Mouse (Mus musculus): ENCODE measurements around the gene Ly6g6d. TPM values are rescaled to one million over a fixed set of nuclear protein-coding genes. Genes with fewer than 3 reads are reported as not detected.
"Not testable (repeated sequence)": the region's sequence is repeated elsewhere in the genome, so short reads cannot be mapped to it uniquely, and the experiment has no call there.

The Ly6g6d gene
- total RNA-seq (2021) = 1 to 10 TPM in 1 of 2 experiments, under 1 TPM in 1; 0.87 to 2.0 TPM
- long read RNA-seq = 0 reads

GRCm38 (mm10) chr17:35077786-35078233 is at the start of gene Ly6g6d:
Gene Ly6g6d (minus strand): TSS chr17:35078065.
- no peak for DNase-seq (ENCODE audit: low spot score in 2 of 2)

GRCm38 (mm10) chr17:35127017-35127416 is 49.2 kb upstream of the Ly6g6d start:
- DNase-seq (ENCODE audit: low spot score in 2 of 2) = no peak

GRCm38 (mm10) chr17:35126206-35126611 is 48.3 kb upstream of the Ly6g6d start, which contains the start of gene D17H6S53E:
Gene D17H6S53E (plus strand): TSS chr17:35126373.
- DNase-seq (ENCODE audit: low spot score in 2 of 2) = peak; percentile 58 to 70

- no peak for DNase-seq (ENCODE audit: low spot score in 2 of 2)
These were observed 47.7 kb upstream of the Ly6g6d start for GRCm38 (mm10) chr17:35125578-35125977.

GRCm38 (mm10) chr17:35125081-35125480 is 47.2 kb upstream of the Ly6g6d start:
- DNase-seq (ENCODE audit: low spot score in 2 of 2) = no peak

- not testable (repeated sequence) for DNase-seq (ENCODE audit: low spot score in 2 of 2)
These were observed 46.5 kb upstream of the Ly6g6d start for GRCm38 (mm10) chr17:35124261-35124896.

- DNase-seq (ENCODE audit: low spot score in 2 of 2) = not testable (repeated sequence)
These were observed 45.4 kb upstream of the Ly6g6d start for GRCm38 (mm10) chr17:35123287-35123686.

GRCm38 (mm10) chr17:35121871-35122303 is 44.0 kb upstream of the Ly6g6d start, which contains the start of gene Csnk2b:
Gene Csnk2b (minus strand): TSS chr17:35122053.
- peak; percentile 62 to 85 for DNase-seq (ENCODE audit: low spot score in 2 of 2)

GRCm38 (mm10) chr17:35121143-35121799 is 43.4 kb upstream of the Ly6g6d start, which contains the start of gene Gpank1:
Gene Gpank1 (plus strand): TSS chr17:35121455.
- DNase-seq (ENCODE audit: low spot score in 2 of 2) = peak; percentile 98

- peak in 1 of 2 experiments; percentile 30 for DNase-seq (ENCODE audit: low spot score in 2 of 2)
These were observed 42.9 kb upstream of the Ly6g6d start for GRCm38 (mm10) chr17:35120745-35121142.

- no peak for DNase-seq (ENCODE audit: low spot score in 2 of 2)
These were observed 37.5 kb upstream of the Ly6g6d start, which contains the start of gene Ly6g5b for GRCm38 (mm10) chr17:35115046-35116019. Gene Ly6g5b (minus strand): TSS chr17:35115428.

GRCm38 (mm10) chr17:35111774-35112173 is 33.9 kb upstream of the Ly6g6d start:
- no peak for DNase-seq (ENCODE audit: low spot score in 2 of 2)

- DNase-seq (ENCODE audit: low spot score in 2 of 2) = no peak
These were observed 30.2 kb upstream of the Ly6g6d start, which contains the start of gene Ly6g5c for GRCm38 (mm10) chr17:35108097-35108496. Gene Ly6g5c (plus strand): TSS chr17:35108279.

- no peak for DNase-seq (ENCODE audit: low spot score in 2 of 2)
These were observed 28.7 kb upstream of the Ly6g6d start for GRCm38 (mm10) chr17:35106522-35106921.

- peak in 1 of 2 experiments; percentile 40 for DNase-seq (ENCODE audit: low spot score in 2 of 2)
These were observed 28.0 kb upstream of the Ly6g6d start for GRCm38 (mm10) chr17:35105740-35106389.

- DNase-seq (ENCODE audit: low spot score in 2 of 2) = no peak
These were observed 26.9 kb upstream of the Ly6g6d start for GRCm38 (mm10) chr17:35104754-35105153.

GRCm38 (mm10) chr17:35104079-35104478 is 26.2 kb upstream of the Ly6g6d start:
- no peak for DNase-seq (ENCODE audit: low spot score in 2 of 2)

GRCm38 (mm10) chr17:35103221-35103690 is 25.4 kb upstream of the Ly6g6d start:
- DNase-seq (ENCODE audit: low spot score in 2 of 2) = no peak

- no peak for DNase-seq (ENCODE audit: low spot score in 2 of 2)
These were observed 24.4 kb upstream of the Ly6g6d start for GRCm38 (mm10) chr17:35102299-35102698.

- no peak for DNase-seq (ENCODE audit: low spot score in 2 of 2)
These were observed 23.3 kb upstream of the Ly6g6d start for GRCm38 (mm10) chr17:35101161-35101560.

All from layer of hippocampus, adult 18-20 months (tissue).